Mouse (Mus musculus) hindbrain, embryonic 15.5 days (tissue): ENCODE data around the gene 4930438A08Rik. TPM values are rescaled to one million over a fixed set of nuclear protein-coding genes. Genes with fewer than 3 reads are reported as not detected.
"Not testable (repeated sequence)": the region's sequence is repeated elsewhere in the genome, so short reads cannot be mapped to it uniquely, and the experiment has no call there.

Source experiments
- ATAC-seq: fragments of 200-750 bp; cut with Nextera tagmentation; 2 replicates; pipeline ENCODE4 v1.8.0; 2017; ENCODE audit warnings: low read depth, moderate number of reproducible peaks, moderate TSS enrichment; ENCODE audit not compliant: low FRiP score
- H3K27ac ChIP-seq: fragments of 300-500 bp; sonication (generic); replicated peaks from 2 replicates; pipeline ENCODE4 v1.5.1; 2015; ENCODE audit warnings: mild to moderate bottlenecking, inconsistent platforms
- H3K27me3 ChIP-seq: fragments of 300-500 bp; sonication (generic); 2 replicates; pipeline ENCODE4 v1.6.1; 2015; ENCODE audit warnings: control low read depth, inconsistent platforms
- H3K36me3 ChIP-seq: fragments of 300-500 bp; sonication (generic); 2 replicates; pipeline ENCODE4 v1.6.1; 2015; ENCODE audit warnings: control low read depth, inconsistent platforms
- H3K4me1 ChIP-seq: fragments of 300-500 bp; sonication (generic); replicated peaks from 2 replicates; pipeline ENCODE4 v1.6.1; 2015; ENCODE audit warnings: control low read depth, inconsistent platforms
- H3K4me2 ChIP-seq: fragments of 300-500 bp; sonication (generic); 2 replicates; pipeline ENCODE4 v1.6.1; 2015; ENCODE audit warnings: moderate library complexity, mild to moderate bottlenecking, inconsistent platforms
- H3K4me3 ChIP-seq: fragments of 300-500 bp; sonication (generic); 2 replicates; pipeline ENCODE4 v1.5.1; 2015; ENCODE audit warnings: mild to moderate bottlenecking, inconsistent platforms
- H3K9ac ChIP-seq: fragments of 300-500 bp; sonication (generic); 2 replicates; pipeline ENCODE4 v1.6.1; 2015; ENCODE audit warnings: inconsistent platforms
- H3K9me3 ChIP-seq: fragments of 300-500 bp; sonication (generic); 2 replicates; pipeline ENCODE4 v1.6.1; 2016; ENCODE audit warnings: control low read depth, inconsistent platforms
- WGBS: fragments of 180-500 bp; shearing (Covaris S2); methylation state at CpG from one replicate; pipeline ENCODE4 v1.1.7; 2015; 5-methylcytosine and 5-hydroxymethylcytosine counted together
- polyA plus RNA-seq: library from polyadenylated mRNA; unstranded; fragments of >200 nt; fragmentation: Nextera tagmentation; extraction: Ambion mirVana; gene quantifications from 2 replicates; pipeline ENCODE4 v1.2.1, GENCODE M21; 2015

Gene 4930438A08Rik
- polyA plus RNA-seq, 1 experiment from 2014 or later: not detected

GRCm38 (mm10) chr11:58290812-58291211, 16.2 kb downstream of the 4930438A08Rik start:
- Histone ChIP-seq H3K27ac (no peak overlapping the region), H3K9me3 (no peaks in the 10 kb centered on the region), H3K36me3 (no peaks in the 10 kb centered on the region), H3K4me3 (no peak overlapping the region), H3K4me2 (no peak overlapping the region), H3K9ac (no peak overlapping the region), H3K27me3 (no peaks in the 10 kb centered on the region), H3K4me1 (no peaks in the 10 kb centered on the region)
- ATAC-seq: no peak
- WGBS: 84% methylated on average over 4 of the region's 4 CpGs

GRCm38 (mm10) chr11:58292791-58293190, 18.2 kb downstream of the 4930438A08Rik start:
- no peak overlapping the region for H3K27ac ChIP-seq
- no peak overlapping the region for H3K9ac ChIP-seq
- no peak for ATAC-seq

GRCm38 (mm10) chr11:58297396-58297795, 22.8 kb downstream of the 4930438A08Rik start:
- no peaks in the 10 kb centered on the region for H3K36me3 ChIP-seq
- WGBS: 39% methylated on average over 6 of the region's 6 CpGs
- no peak overlapping the region for H3K4me2 ChIP-seq
- no peak overlapping the region for H3K4me3 ChIP-seq
- no peaks in the 10 kb centered on the region for H3K27me3 ChIP-seq
- H3K9me3 ChIP-seq: no peaks in the 10 kb centered on the region
- no peak for ATAC-seq
- H3K4me1 ChIP-seq: peaks cover 10% of the 10 kb centered on the region
- H3K27ac ChIP-seq: no peak overlapping the region
- no peak overlapping the region for H3K9ac ChIP-seq

More at GRCm38 (mm10) chr11:58292791-58293190, 18.2 kb downstream of the 4930438A08Rik start:
- H3K4me3 ChIP-seq: no peak overlapping the region
- no peaks in the 10 kb centered on the region for H3K4me1 ChIP-seq
- H3K36me3 ChIP-seq: no peaks in the 10 kb centered on the region
- no peaks in the 10 kb centered on the region for H3K9me3 ChIP-seq
- no peaks in the 10 kb centered on the region for H3K27me3 ChIP-seq
- WGBS: 56% methylated on average over 4 of the region's 4 CpGs
- H3K4me2 ChIP-seq: no peak overlapping the region

- peak; percentile 12; the same call in 1 of the 2 replicates for ATAC-seq
- peaks cover 19% of the 10 kb centered on the region for H3K4me1 ChIP-seq
- 12% methylated on average over 13 of the region's 13 CpGs for WGBS
- peak overlapping the region; percentile 49 for H3K9ac ChIP-seq
- peak overlapping the region; percentile 74 for H3K4me2 ChIP-seq
- no peaks in the 10 kb centered on the region for H3K9me3 ChIP-seq
- H3K27me3 ChIP-seq: no peaks in the 10 kb centered on the region
- H3K4me3 ChIP-seq: peak overlapping the region; percentile 75
- no peaks in the 10 kb centered on the region for H3K36me3 ChIP-seq
- peak overlapping the region; percentile 81 for H3K27ac ChIP-seq
Observed at GRCm38 (mm10) chr11:58301057-58301456, 26.5 kb downstream of the 4930438A08Rik start.

GRCm38 (mm10) chr11:58301837-58302754, 27.5 kb downstream of the 4930438A08Rik start:
- WGBS: under 1% methylated on average over 36 of the region's 36 CpGs
- Histone ChIP-seq H3K4me2 (peak overlapping the region; percentile 74), H3K27me3 (no peaks in the 10 kb centered on the region), H3K36me3 (no peaks in the 10 kb centered on the region), H3K4me3 (peak overlapping the region; percentile 75), H3K9ac (peak overlapping the region; percentile 49), H3K27ac (peak overlapping the region; percentile 81), H3K9me3 (no peaks in the 10 kb centered on the region), H3K4me1 (peaks cover 24% of the 10 kb centered on the region)
- ATAC-seq: peak; percentile 86

- peak overlapping the region; percentile 74 for H3K4me2 ChIP-seq
- peak overlapping the region; percentile 75 for H3K4me3 ChIP-seq
Observed at GRCm38 (mm10) chr11:58302774-58303445, 28.3 kb downstream of the 4930438A08Rik start.

GRCm38 (mm10) chr11:58303594-58303993, 29.0 kb downstream of the 4930438A08Rik start:
- ATAC-seq: no peak
- Histone ChIP-seq H3K36me3 (no peaks in the 10 kb centered on the region), H3K4me2 (peak overlapping the region; percentile 74), H3K4me3 (peak overlapping the region; percentile 75), H3K9me3 (no peaks in the 10 kb centered on the region), H3K9ac (0 out of 2 replicates have a peak overlapping the region, but pooled peaks have one; percentile 2), H3K27me3 (no peaks in the 10 kb centered on the region), H3K4me1 (peaks cover 36% of the 10 kb centered on the region), H3K27ac (no peak overlapping the region)
- WGBS: 15% methylated on average over 7 of the region's 7 CpGs

More at GRCm38 (mm10) chr11:58302774-58303445, 28.3 kb downstream of the 4930438A08Rik start:
- Histone ChIP-seq H3K9ac (peak overlapping the region; percentile 49), H3K27ac (peak overlapping the region; percentile 81), H3K9me3 (no peaks in the 10 kb centered on the region), H3K4me1 (peaks cover 32% of the 10 kb centered on the region), H3K27me3 (no peaks in the 10 kb centered on the region), H3K36me3 (no peaks in the 10 kb centered on the region)
- 2% methylated on average over 26 of the region's 26 CpGs for WGBS
- peak; percentile 49 for ATAC-seq

GRCm38 (mm10) chr11:58305299-58305698, 30.7 kb downstream of the 4930438A08Rik start:
- WGBS: 94% methylated on average over 8 of the region's 8 CpGs
- H3K27me3 ChIP-seq, ATAC-seq, H3K36me3 ChIP-seq, H3K27ac ChIP-seq, H3K9ac ChIP-seq, H3K4me2 ChIP-seq, H3K4me3 ChIP-seq, H3K9me3 ChIP-seq: not testable (repeated sequence)
- H3K4me1 ChIP-seq: peaks cover 36% of the 10 kb centered on the region

- Histone ChIP-seq H3K27me3 (no peaks in the 10 kb centered on the region), H3K4me3 (peak within 1 kb of the TSS; percentile 54), H3K9me3 (no peaks in the 10 kb centered on the region), H3K27ac (peak within 1 kb of the TSS; percentile 80), H3K9ac (peak within 1 kb of the TSS; percentile 70), H3K4me2 (peak within 1 kb of the TSS; percentile 99), H3K36me3 (0 out of 2 replicates have a peak, but pooled peaks cover 3% of the 10 kb centered on the region), H3K4me1 (peaks cover 26% of the 10 kb centered on the region)
- ATAC-seq: peak; percentile 89
- under 1% methylated on average over 34 of the region's 34 CpGs for WGBS
Observed at GRCm38 (mm10) chr11:58306860-58307308, 32.3 kb downstream of the 4930438A08Rik start, which contains the start of gene Zfp692. Gene Zfp692 (plus strand): TSS chr11:58307069.

- peaks cover 26% of the 10 kb centered on the region for H3K4me1 ChIP-seq
- WGBS: under 1% methylated on average over 42 of the region's 42 CpGs
- peak overlapping the region; percentile 70 for H3K9ac ChIP-seq
- H3K9me3 ChIP-seq: no peaks in the 10 kb centered on the region
- ATAC-seq: peak; percentile 33
- 0 out of 2 replicates have a peak, but pooled peaks cover 3% of the 10 kb centered on the region for H3K36me3 ChIP-seq
- H3K4me3 ChIP-seq: peak overlapping the region; percentile 54
- peak overlapping the region; percentile 80 for H3K27ac ChIP-seq
- peak overlapping the region; percentile 99 for H3K4me2 ChIP-seq
- no peaks in the 10 kb centered on the region for H3K27me3 ChIP-seq
Observed at GRCm38 (mm10) chr11:58307411-58308080, 32.9 kb downstream of the 4930438A08Rik start.

- H3K9me3 ChIP-seq: no peaks in the 10 kb centered on the region
- no peak overlapping the region for H3K27ac ChIP-seq
- no peak overlapping the region for H3K4me2 ChIP-seq
- no peak for ATAC-seq
- H3K36me3 ChIP-seq: 0 out of 2 replicates have a peak, but pooled peaks cover 3% of the 10 kb centered on the region
- no peaks in the 10 kb centered on the region for H3K27me3 ChIP-seq
- no peak overlapping the region for H3K9ac ChIP-seq
- no peak overlapping the region for H3K4me3 ChIP-seq
- H3K4me1 ChIP-seq: peaks cover 23% of the 10 kb centered on the region
- 96% methylated on average over 9 of the region's 9 CpGs for WGBS
Observed at GRCm38 (mm10) chr11:58308661-58309060, 34.1 kb downstream of the 4930438A08Rik start.
